Mouse (Mus musculus) NIH3T3 (cell line): ENCODE measurements around the gene 4933421I07Rik.

Source experiments
- DNase-seq: peaks from one replicate; pipeline ENCODE4 v3.0.0-alpha.2; 2012; ENCODE audit warnings: low read depth

4933421I07Rik gene

GRCm38 (mm10) chr7:42447850-42448249 is at the start of gene 4933421I07Rik:
Gene 4933421I07Rik, minus strand, starts transcription at chr7:42448120.
- DNase-seq: no peak

- DNase-seq: no peak
Observed at GRCm38 (mm10) chr7:42497356-42497755, 49.4 kb upstream of the 4933421I07Rik start.

- no peak for DNase-seq
Observed at GRCm38 (mm10) chr7:42496202-42496601, 48.3 kb upstream of the 4933421I07Rik start.

GRCm38 (mm10) chr7:42490859-42491258 is 42.9 kb upstream of the 4933421I07Rik start:
- DNase-seq: no peak

GRCm38 (mm10) chr7:42490358-42490757 is 42.4 kb upstream of the 4933421I07Rik start:
- no peak for DNase-seq

GRCm38 (mm10) chr7:42454640-42455039 is 6.7 kb upstream of the 4933421I07Rik start:
- peak; percentile 7 for DNase-seq

- DNase-seq: peak; percentile 62
Observed at GRCm38 (mm10) chr7:42450618-42451017, 2.7 kb upstream of the 4933421I07Rik start.

GRCm38 (mm10) chr7:42447352-42447751 is 568 bp downstream of the 4933421I07Rik start:
- DNase-seq: no peak
